Mouse (Mus musculus) cerebellum, adult 2 months (tissue): Measurements from ENCODE around the gene Phlda2.

Experiments used
- CTCF ChIP-seq: fragments of 200-500 bp; IDR thresholded peaks from 2 replicates; pipeline ENCODE4 v1.5.1; 2011; ENCODE audit warnings: low read depth, mild to moderate bottlenecking, control low read depth, low read length, moderate library complexity, borderline replicate concordance; ENCODE audit not compliant: insufficient read depth
- POLR2A ChIP-seq: fragments of 200-500 bp; IDR thresholded peaks from 2 replicates; pipeline ENCODE4 v1.6.1; 2011; ENCODE audit warnings: low read length, control low read depth, borderline replicate concordance; ENCODE audit not compliant: insufficient read depth

GRCm38 (mm10) chr7:143506675-143507074 is 3.7 kb upstream of the Phlda2 start:
- no peak for TF ChIP-seq POLR2A
- peak; percentile 44; the same call in 1 of the 2 replicates for TF ChIP-seq CTCF
